Mouse (Mus musculus) adrenal gland, adult (tissue): ENCODE results near the gene Slc6a8.

Source experiments
- DNase-seq, 2 experiments: peaks; one replicate each; pipeline ENCODE4 v3.0.0; 2022 to 2023; ENCODE audit warnings: low spot score in 1 of 2; ENCODE audit not compliant: inconsistent age in 2 of 2

Slc6a8 gene

GRCm38 (mm10) chrX:73684156-73684555 is 11.2 kb downstream of the Slc6a8 start:
- no peak for DNase-seq

DNA sequence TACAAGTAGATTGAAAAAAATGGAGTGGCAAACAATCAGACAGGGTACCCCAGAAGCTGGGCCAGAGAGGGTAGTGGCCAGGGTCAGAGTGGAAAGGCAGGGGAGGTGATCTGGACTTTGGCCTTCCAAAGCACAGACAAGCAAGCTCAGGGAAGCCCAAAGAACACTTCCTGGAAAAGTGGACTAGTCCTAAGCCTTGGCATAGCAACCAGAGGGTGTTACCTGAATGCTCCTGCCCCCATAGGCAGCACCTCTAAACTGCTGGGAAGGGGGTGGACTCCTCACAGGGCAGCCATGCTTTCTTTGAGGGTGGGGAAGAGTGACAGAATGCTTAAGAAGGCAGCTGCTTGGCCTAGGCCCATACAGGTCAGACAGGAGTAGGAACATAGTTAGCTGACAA is 12.0 kb downstream of the Slc6a8 start:
- DNase-seq: no peak

GRCm38 (mm10) chrX:73685629-73686028 is 12.7 kb downstream of the Slc6a8 start:
- DNase-seq: peak; percentile 81 to 90

- DNase-seq: peak; percentile 73 to 86
Measured at GRCm38 (mm10) chrX:73690917-73691629, 18.1 kb downstream of the Slc6a8 start.

- DNase-seq: no peak
Measured at GRCm38 (mm10) chrX:73700472-73700871, 27.5 kb downstream of the Slc6a8 start.

- DNase-seq: peak; percentile 48 to 82
Measured at GRCm38 (mm10) chrX:73715476-73716108, 42.6 kb downstream of the Slc6a8 start.

- DNase-seq: peak; percentile 95 to 98
Measured at GRCm38 (mm10) chrX:73716109-73716661, 43.2 kb downstream of the Slc6a8 start, which contains the start of the genes Bcap31 and Abcd1. Gene Bcap31, minus strand, starts transcription at chrX:73716175. Gene Abcd1, plus strand, starts transcription at chrX:73716597.

GRCm38 (mm10) chrX:73716709-73717545 is 44.0 kb downstream of the Slc6a8 start:
- no peak for DNase-seq

DNA sequence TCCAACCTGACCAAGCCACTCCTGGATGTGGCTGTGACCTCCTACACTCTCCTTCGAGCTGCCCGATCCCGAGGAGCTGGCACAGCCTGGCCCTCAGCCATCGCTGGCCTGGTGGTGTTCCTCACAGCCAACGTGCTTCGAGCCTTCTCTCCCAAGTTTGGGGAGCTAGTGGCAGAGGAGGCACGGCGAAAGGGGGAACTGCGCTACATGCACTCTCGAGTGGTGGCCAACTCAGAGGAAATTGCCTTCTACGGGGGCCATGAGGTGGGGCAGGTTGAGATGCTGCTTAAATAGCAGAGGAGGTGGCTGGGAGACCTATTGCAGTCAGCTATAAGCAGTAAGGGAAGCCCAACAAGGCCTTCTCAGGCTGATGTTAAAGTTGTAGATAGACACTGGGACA is 44.7 kb downstream of the Slc6a8 start:
- peak; percentile 45 to 56 for DNase-seq

GRCm38 (mm10) chrX:73718271-73718670 is 45.3 kb downstream of the Slc6a8 start:
- peak; percentile 74 to 85 for DNase-seq

DNA sequence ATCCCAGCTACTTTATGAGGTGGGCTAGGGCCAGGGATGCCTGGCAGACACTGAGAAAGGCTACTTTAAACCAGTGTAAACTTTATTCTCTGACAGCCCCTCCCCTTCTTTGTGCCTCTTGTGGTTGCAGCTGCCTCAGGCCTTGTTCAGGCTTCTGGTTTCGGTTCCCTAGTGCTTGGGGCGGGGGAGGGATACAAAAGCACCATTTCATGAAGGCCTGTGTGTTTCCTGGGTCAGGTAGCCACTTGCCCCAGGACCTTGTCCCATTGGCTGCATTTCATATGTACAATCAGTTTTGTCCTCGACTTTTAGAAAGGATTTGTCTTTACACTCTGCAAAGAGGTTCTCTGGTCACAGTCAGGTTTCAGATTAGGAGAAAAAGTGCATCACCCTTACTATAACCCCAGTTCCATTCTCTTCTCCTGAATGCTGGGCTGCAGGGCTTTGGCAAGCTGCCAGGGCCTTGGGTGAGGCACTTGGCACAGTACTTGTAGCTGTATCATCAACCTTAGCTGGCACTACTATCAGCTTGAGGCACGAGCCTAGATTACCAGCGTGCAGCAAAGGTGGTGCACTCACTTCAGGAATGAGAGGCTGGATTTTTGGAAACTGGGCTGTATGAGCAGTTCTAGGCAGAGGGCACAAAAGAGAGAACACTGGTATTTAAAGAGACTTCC is 45.9 kb downstream of the Slc6a8 start:
- peak; percentile 71 to 87 for DNase-seq

GRCm38 (mm10) chrX:73730908-73731307 is 58.0 kb downstream of the Slc6a8 start:
- DNase-seq: no peak
